Mouse (Mus musculus) limb, embryonic 13.5 days (tissue): Measurements from ENCODE around the gene Lrrc2. TPM values are rescaled to one million over a fixed set of nuclear protein-coding genes. Genes with fewer than 3 reads are reported as not detected.

Experiments
- microRNA-seq: library from miRNA; unstranded; fragments of <30 nt; microRNA quantifications from one replicate; pipeline ENCODE4, GENCODE M21; 2016
- polyA plus RNA-seq: library from polyadenylated mRNA; unstranded; fragments of >200 nt; fragmentation: Nextera tagmentation; extraction: Ambion mirVana; gene quantifications from 2 replicates; pipeline ENCODE4 v1.2.1, GENCODE M21; 2015

Gene Lrrc2
- polyA plus RNA-seq, 1 experiment from 2014 or later: not detected

Small RNA genes lying within 50 kb of the gene (microRNA-seq; reads per million reads assigned to microRNA genes)
- gene Gm24269: not detected

Other genes starting within 250 kb of the Lrrc2 start
- gene Myl3, start 209.7 kb upstream of the Lrrc2 start, polyA plus RNA-seq: 3.5 and 4.8 TPM in 2 replicates
- 91.1 and 97.7 TPM in 2 replicates for gene Pth1r, start 204.4 kb upstream of the Lrrc2 start, polyA plus RNA-seq
- gene Prss42, start 153.4 kb upstream of the Lrrc2 start, polyA plus RNA-seq: not detected in 2 replicates
- gene Prss44, start 137.6 kb upstream of the Lrrc2 start, polyA plus RNA-seq: not detected in 2 replicates
- gene Prss43, start 124.9 kb upstream of the Lrrc2 start, polyA plus RNA-seq: not detected in 2 replicates
- not detected in 2 replicates for gene Prss45, start 117.0 kb upstream of the Lrrc2 start, polyA plus RNA-seq
- not detected in 2 replicates for gene Prss46, start 107.0 kb upstream of the Lrrc2 start, polyA plus RNA-seq
- gene Prss50, start 93.6 kb upstream of the Lrrc2 start, polyA plus RNA-seq: 0.31 and 0.38 TPM in 2 replicates
- 1.3 and 1.4 TPM in 2 replicates for gene Als2cl, start 71.7 kb upstream of the Lrrc2 start, polyA plus RNA-seq
- gene Tmie, start 71.4 kb upstream of the Lrrc2 start, polyA plus RNA-seq: 1.1 and 1.2 TPM in 2 replicates
- gene Fam240a, start 34.7 kb upstream of the Lrrc2 start, polyA plus RNA-seq: not detected in 2 replicates
- 0.11 and 0.13 TPM in 2 replicates for gene Tdgf1, start 5.4 kb upstream of the Lrrc2 start, polyA plus RNA-seq
- gene Rtp3, start 39.0 kb downstream of the Lrrc2 start, polyA plus RNA-seq: not detected in 2 replicates
- gene Ltf, start 67.7 kb downstream of the Lrrc2 start, polyA plus RNA-seq: 0.69 and 0.73 TPM in 2 replicates
- gene Ccrl2, start 106.0 kb downstream of the Lrrc2 start, polyA plus RNA-seq: 0.33 and 0.68 TPM in 2 replicates
- 37.2 and 39.8 TPM in 2 replicates for gene Lrrfip2, start 166.0 kb downstream of the Lrrc2 start, polyA plus RNA-seq